Mouse (Mus musculus): ENCODE data around the gene Stat3. TPM values are rescaled to one million over a fixed set of nuclear protein-coding genes. Genes with fewer than 3 reads are reported as not detected.

Gene Stat3
- polyA plus RNA-seq, 1 experiment from 2014 or later = 39.2 TPM

GRCm38 (mm10) chr11:100967881-100968420, 28.6 kb upstream of the Stat3 start:
- Histone ChIP-seq H3K9ac (ENCODE audit: low read depth, low read length) (no peak overlapping the region), H3K27me3 (ENCODE audit: control insufficient read depth, insufficient read depth, low read depth, low read length) (peaks cover 43% of the 10 kb centered on the region), H3K4me1 (ENCODE audit: control insufficient read depth, low read depth, low read length) (peaks cover 21% of the 10 kb centered on the region), H3K4me2 (ENCODE audit: low read depth, low read length) (no peak overlapping the region), H3K36me3 (ENCODE audit: control insufficient read depth, insufficient read depth) (no peaks in the 10 kb centered on the region), H3K27ac (ENCODE audit: low read length) (no peak overlapping the region), H3K4me3 (ENCODE audit: low read depth, low read length) (no peak overlapping the region), H3K9me3 (replicated peaks; ENCODE audit: control insufficient read depth, low read length) (no peaks in the 10 kb centered on the region)
- WGBS (ENCODE audit: insufficient replicate concordance) = 65% methylated on average over 5 of the region's 5 CpGs
- no peak for ATAC-seq (ENCODE audit: low read depth)

GRCm38 (mm10) chr11:100967376-100967775, 28.0 kb upstream of the Stat3 start:
- ATAC-seq (ENCODE audit: low read depth) = no peak
- no peaks in the 10 kb centered on the region for H3K36me3 ChIP-seq (ENCODE audit: control insufficient read depth, insufficient read depth)
- no peaks in the 10 kb centered on the region for H3K9me3 ChIP-seq (replicated peaks; ENCODE audit: control insufficient read depth, low read length)
- no peak overlapping the region for H3K4me2 ChIP-seq (ENCODE audit: low read depth, low read length)
- H3K4me1 ChIP-seq (ENCODE audit: control insufficient read depth, low read depth, low read length) = peaks cover 21% of the 10 kb centered on the region
- H3K27me3 ChIP-seq (ENCODE audit: control insufficient read depth, insufficient read depth, low read depth, low read length) = peaks cover 40% of the 10 kb centered on the region
- no peak overlapping the region for H3K27ac ChIP-seq (ENCODE audit: low read length)
- no peak overlapping the region for H3K9ac ChIP-seq (ENCODE audit: low read depth, low read length)
- WGBS (ENCODE audit: insufficient replicate concordance) = 60% methylated on average over 5 of the region's 5 CpGs
- H3K4me3 ChIP-seq (ENCODE audit: low read depth, low read length) = no peak overlapping the region

GRCm38 (mm10) chr11:100965760-100966159, 26.4 kb upstream of the Stat3 start:
- peaks cover 27% of the 10 kb centered on the region for H3K27me3 ChIP-seq (ENCODE audit: control insufficient read depth, insufficient read depth, low read depth, low read length)
- H3K4me2 ChIP-seq (ENCODE audit: low read depth, low read length) = no peak overlapping the region
- no peaks in the 10 kb centered on the region for H3K36me3 ChIP-seq (ENCODE audit: control insufficient read depth, insufficient read depth)
- no peak overlapping the region for H3K9ac ChIP-seq (ENCODE audit: low read depth, low read length)
- no peak overlapping the region for H3K4me3 ChIP-seq (ENCODE audit: low read depth, low read length)
- no peak for ATAC-seq (ENCODE audit: low read depth)
- 12% methylated on average over 6 of the region's 6 CpGs for WGBS (ENCODE audit: insufficient replicate concordance)
- H3K27ac ChIP-seq (ENCODE audit: low read length) = no peak overlapping the region
- peaks cover 21% of the 10 kb centered on the region for H3K4me1 ChIP-seq (ENCODE audit: control insufficient read depth, low read depth, low read length)
- H3K9me3 ChIP-seq (replicated peaks; ENCODE audit: control insufficient read depth, low read length) = no peaks in the 10 kb centered on the region

GRCm38 (mm10) chr11:100964901-100965542, 25.7 kb upstream of the Stat3 start:
- Histone ChIP-seq H3K4me2 (ENCODE audit: low read depth, low read length) (no peak overlapping the region), H3K9ac (ENCODE audit: low read depth, low read length) (no peak overlapping the region)

GRCm38 (mm10) chr11:100964180-100964579, 24.8 kb upstream of the Stat3 start:
- no peaks in the 10 kb centered on the region for H3K9me3 ChIP-seq (replicated peaks; ENCODE audit: control insufficient read depth, low read length)
- WGBS (ENCODE audit: insufficient replicate concordance) = 72% methylated on average over 7 of the region's 7 CpGs
- no peak overlapping the region for H3K27ac ChIP-seq (ENCODE audit: low read length)
- peaks cover 11% of the 10 kb centered on the region for H3K27me3 ChIP-seq (ENCODE audit: control insufficient read depth, insufficient read depth, low read depth, low read length)
- H3K9ac ChIP-seq (ENCODE audit: low read depth, low read length) = no peak overlapping the region
- no peaks in the 10 kb centered on the region for H3K36me3 ChIP-seq (ENCODE audit: control insufficient read depth, insufficient read depth)
- no peak overlapping the region for H3K4me2 ChIP-seq (ENCODE audit: low read depth, low read length)
- H3K4me1 ChIP-seq (ENCODE audit: control insufficient read depth, low read depth, low read length) = peaks cover 17% of the 10 kb centered on the region
- no peak for ATAC-seq (ENCODE audit: low read depth)
- no peak overlapping the region for H3K4me3 ChIP-seq (ENCODE audit: low read depth, low read length)

More at GRCm38 (mm10) chr11:100964901-100965542, 25.7 kb upstream of the Stat3 start:
- H3K36me3 ChIP-seq (ENCODE audit: control insufficient read depth, insufficient read depth) = no peaks in the 10 kb centered on the region
- H3K4me1 ChIP-seq (ENCODE audit: control insufficient read depth, low read depth, low read length) = peaks cover 20% of the 10 kb centered on the region
- no peak overlapping the region for H3K4me3 ChIP-seq (ENCODE audit: low read depth, low read length)
- H3K27me3 ChIP-seq (ENCODE audit: control insufficient read depth, insufficient read depth, low read depth, low read length) = peaks cover 20% of the 10 kb centered on the region
- no peak for ATAC-seq (ENCODE audit: low read depth)
- H3K27ac ChIP-seq (ENCODE audit: low read length) = no peak overlapping the region
- no peaks in the 10 kb centered on the region for H3K9me3 ChIP-seq (replicated peaks; ENCODE audit: control insufficient read depth, low read length)
- 74% methylated on average over 6 of the region's 6 CpGs for WGBS (ENCODE audit: insufficient replicate concordance)

- Histone ChIP-seq H3K9ac (ENCODE audit: low read depth, low read length) (no peak overlapping the region), H3K36me3 (ENCODE audit: control insufficient read depth, insufficient read depth) (no peaks in the 10 kb centered on the region), H3K27me3 (ENCODE audit: control insufficient read depth, insufficient read depth, low read depth, low read length) (peaks cover 10% of the 10 kb centered on the region), H3K9me3 (replicated peaks; ENCODE audit: control insufficient read depth, low read length) (no peaks in the 10 kb centered on the region), H3K27ac (ENCODE audit: low read length) (no peak overlapping the region), H3K4me1 (ENCODE audit: control insufficient read depth, low read depth, low read length) (peaks cover 17% of the 10 kb centered on the region), H3K4me3 (ENCODE audit: low read depth, low read length) (no peak overlapping the region), H3K4me2 (ENCODE audit: low read depth, low read length) (no peak overlapping the region)
- no peak for ATAC-seq (ENCODE audit: low read depth)
- 53% methylated on average over 9 of the region's 9 CpGs for WGBS (ENCODE audit: insufficient replicate concordance)
These were observed 24.3 kb upstream of the Stat3 start for GRCm38 (mm10) chr11:100963647-100964046.

GRCm38 (mm10) chr11:100962371-100962911, 23.1 kb upstream of the Stat3 start:
- Histone ChIP-seq H3K27ac (ENCODE audit: low read length) (no peak overlapping the region), H3K36me3 (ENCODE audit: control insufficient read depth, insufficient read depth) (no peaks in the 10 kb centered on the region), H3K27me3 (ENCODE audit: control insufficient read depth, insufficient read depth, low read depth, low read length) (peaks cover 4% of the 10 kb centered on the region), H3K9me3 (replicated peaks; ENCODE audit: control insufficient read depth, low read length) (no peaks in the 10 kb centered on the region), H3K9ac (ENCODE audit: low read depth, low read length) (no peak overlapping the region), H3K4me3 (ENCODE audit: low read depth, low read length) (no peak overlapping the region), H3K4me2 (ENCODE audit: low read depth, low read length) (no peak overlapping the region), H3K4me1 (ENCODE audit: control insufficient read depth, low read depth, low read length) (peaks cover 15% of the 10 kb centered on the region)
- WGBS (ENCODE audit: insufficient replicate concordance) = 52% methylated on average over 9 of the region's 9 CpGs
- no peak for ATAC-seq (ENCODE audit: low read depth)

- no peaks in the 10 kb centered on the region for H3K9me3 ChIP-seq (replicated peaks; ENCODE audit: control insufficient read depth, low read length)
- H3K27me3 ChIP-seq (ENCODE audit: control insufficient read depth, insufficient read depth, low read depth, low read length) = peaks cover 4% of the 10 kb centered on the region
- no peaks in the 10 kb centered on the region for H3K36me3 ChIP-seq (ENCODE audit: control insufficient read depth, insufficient read depth)
- 22% methylated on average over 6 of the region's 6 CpGs for WGBS (ENCODE audit: insufficient replicate concordance)
- no peak overlapping the region for H3K9ac ChIP-seq (ENCODE audit: low read depth, low read length)
- no peak overlapping the region for H3K4me3 ChIP-seq (ENCODE audit: low read depth, low read length)
- peaks cover 12% of the 10 kb centered on the region for H3K4me1 ChIP-seq (ENCODE audit: control insufficient read depth, low read depth, low read length)
- H3K27ac ChIP-seq (ENCODE audit: low read length) = no peak overlapping the region
- H3K4me2 ChIP-seq (ENCODE audit: low read depth, low read length) = no peak overlapping the region
- peak; percentile 65; the same call in 1 of the 2 replicates for ATAC-seq (ENCODE audit: low read depth)
These were observed 21.2 kb upstream of the Stat3 start for GRCm38 (mm10) chr11:100960540-100960939.

- no peak for ATAC-seq (ENCODE audit: low read depth)
- no peak overlapping the region for H3K9ac ChIP-seq (ENCODE audit: low read depth, low read length)
- H3K4me1 ChIP-seq (ENCODE audit: control insufficient read depth, low read depth, low read length) = peaks cover 12% of the 10 kb centered on the region
- no peaks in the 10 kb centered on the region for H3K9me3 ChIP-seq (replicated peaks; ENCODE audit: control insufficient read depth, low read length)
- 27% methylated on average over 3 of the region's 3 CpGs for WGBS (ENCODE audit: insufficient replicate concordance)
- no peak overlapping the region for H3K27ac ChIP-seq (ENCODE audit: low read length)
- no peaks in the 10 kb centered on the region for H3K36me3 ChIP-seq (ENCODE audit: control insufficient read depth, insufficient read depth)
- H3K4me3 ChIP-seq (ENCODE audit: low read depth, low read length) = no peak overlapping the region
- H3K4me2 ChIP-seq (ENCODE audit: low read depth, low read length) = peak overlapping the region; percentile 34; the same call in 1 of the 2 replicates
- peaks cover 4% of the 10 kb centered on the region for H3K27me3 ChIP-seq (ENCODE audit: control insufficient read depth, insufficient read depth, low read depth, low read length)
These were observed 20.5 kb upstream of the Stat3 start for GRCm38 (mm10) chr11:100959826-100960225.
